Mouse (Mus musculus) hindbrain, embryonic 11.5 days (tissue): ENCODE measurements around the gene Prickle4. TPM values are rescaled to one million over a fixed set of nuclear protein-coding genes. Genes with fewer than 3 reads are reported as not detected.
"Not testable (repeated sequence)": the region's sequence is repeated elsewhere in the genome, so short reads cannot be mapped to it uniquely, and the experiment has no call there.

ENCODE experiments used
- ATAC-seq: fragments of 200-750 bp; cut with Nextera tagmentation; 2 replicates; pipeline ENCODE4 v1.8.0; 2017; ENCODE audit warnings: mild to moderate bottlenecking, moderate TSS enrichment, moderate library complexity; ENCODE audit not compliant: low FRiP score
- DNase-seq: peaks from one replicate; pipeline ENCODE4 v3.0.0-alpha.2; 2015; ENCODE audit warnings: low spot score
- H3K27ac ChIP-seq: fragments of 300-500 bp; sonication (generic); 2 replicates; pipeline ENCODE4 v1.5.1; 2014; ENCODE audit warnings: mild to moderate bottlenecking, low read depth, low read length
- H3K27me3 ChIP-seq: fragments of 300-500 bp; sonication (generic); 2 replicates; pipeline ENCODE4 v1.6.1; 2014; ENCODE audit warnings: mild to moderate bottlenecking, low read length, moderate library complexity, mixed read lengths; ENCODE audit not compliant: control insufficient read depth, insufficient read depth
- H3K36me3 ChIP-seq: fragments of 300-500 bp; sonication (generic); 2 replicates; pipeline ENCODE4 v1.6.1; 2014; ENCODE audit warnings: mild to moderate bottlenecking, low read length, moderate library complexity, mixed read lengths; ENCODE audit not compliant: control insufficient read depth, insufficient read depth
- H3K4me1 ChIP-seq: fragments of 300-500 bp; sonication (generic); replicated peaks from 2 replicates; pipeline ENCODE4 v1.6.1; 2014; ENCODE audit warnings: low read length, mixed read lengths; ENCODE audit not compliant: control insufficient read depth, insufficient read depth
- H3K4me2 ChIP-seq: fragments of 300-500 bp; sonication (generic); replicated peaks from 2 replicates; pipeline ENCODE4 v1.6.1; 2014; ENCODE audit warnings: mild to moderate bottlenecking, low read depth, low read length
- H3K4me3 ChIP-seq: fragments of 300-500 bp; sonication (generic); 2 replicates; pipeline ENCODE4 v1.5.1; 2014; ENCODE audit warnings: low read depth, low read length
- H3K9ac ChIP-seq: fragments of 300-500 bp; sonication (generic); 2 replicates; pipeline ENCODE4 v1.6.1; 2014; ENCODE audit warnings: low read depth, low read length
- H3K9me3 ChIP-seq: fragments of 300-500 bp; sonication (generic); 2 replicates; pipeline ENCODE4 v1.6.1; 2016; ENCODE audit warnings: low read length; ENCODE audit not compliant: control insufficient read depth
- WGBS: fragments of 180-500 bp; shearing (Covaris S2); extraction: QIAGEN DNeasy Blood & Tissue Kit; methylation state at CpG from one replicate; pipeline ENCODE4 v1.1.7; 2014; 5-methylcytosine and 5-hydroxymethylcytosine counted together
- polyA plus RNA-seq: library from polyadenylated mRNA; unstranded; fragments of >200 nt; fragmentation: Nextera tagmentation; extraction: Ambion mirVana; gene quantifications from 2 replicates; pipeline ENCODE4 v1.2.1, GENCODE M21; 2014

Gene Prickle4
- polyA plus RNA-seq, 1 experiment from 2014 or later, result 1.8 TPM

GRCm38 (mm10) chr17:47669166-47669565, 25.4 kb downstream of the Prickle4 start:
- no peak for ATAC-seq
- Histone ChIP-seq H3K4me2 (no peak overlapping the region), H3K27ac (no peak overlapping the region), H3K27me3 (peaks cover 7% of the 10 kb centered on the region; the same call in 1 of the 2 replicates), H3K4me3 (no peak overlapping the region), H3K4me1 (peaks cover 9% of the 10 kb centered on the region), H3K36me3 (no peaks in the 10 kb centered on the region), H3K9me3 (no peaks in the 10 kb centered on the region), H3K9ac (no peak overlapping the region)
- 79% methylated on average over 4 of the region's 4 CpGs for WGBS
- no peak for DNase-seq

- Histone ChIP-seq H3K4me2 (no peak overlapping the region), H3K4me3 (no peak overlapping the region), H3K27ac (no peak overlapping the region), H3K27me3 (no peaks in the 10 kb centered on the region), H3K4me1 (no peaks in the 10 kb centered on the region), H3K9ac (no peak overlapping the region), H3K9me3 (no peaks in the 10 kb centered on the region), H3K36me3 (no peaks in the 10 kb centered on the region)
- ATAC-seq, result no peak
- no peak for DNase-seq
- WGBS, result 87% methylated on average over 7 of the region's 7 CpGs
Observed at GRCm38 (mm10) chr17:47664474-47664873, 30.1 kb downstream of the Prickle4 start.

DNA sequence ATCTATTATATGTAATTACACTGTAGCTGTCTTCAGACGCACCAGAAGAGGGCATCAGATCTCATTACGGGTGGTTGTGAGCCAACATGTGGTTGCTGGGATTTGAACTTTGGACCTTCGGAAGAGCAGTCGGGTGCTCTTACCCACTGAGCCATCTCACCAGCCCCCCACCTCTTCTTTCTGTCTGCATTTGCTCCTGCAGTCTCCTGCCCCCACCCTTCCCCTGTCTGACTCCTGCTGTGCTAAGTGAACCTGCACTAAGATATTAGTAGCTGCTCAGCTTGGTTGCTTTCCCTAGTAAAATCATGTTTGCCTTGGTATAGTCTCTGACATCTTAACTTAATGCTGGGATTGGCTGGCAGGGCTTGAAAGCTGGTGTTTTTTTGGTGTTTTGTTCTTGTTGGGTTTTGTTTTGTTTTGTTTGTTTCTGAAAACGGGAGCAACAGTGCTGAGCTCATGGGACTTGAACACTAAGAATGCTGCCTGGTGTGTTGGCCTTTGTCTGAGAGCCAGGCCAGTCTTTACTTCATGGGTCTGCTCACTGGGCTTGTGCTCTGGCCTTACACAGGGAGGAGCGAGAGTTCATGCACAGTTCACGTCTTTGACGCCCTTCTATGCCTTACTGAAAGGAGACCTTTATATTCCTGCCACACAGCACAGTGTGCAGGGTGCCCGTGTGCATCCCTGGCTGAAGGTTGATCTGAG, 31.4 kb downstream of the Prickle4 start:
- Histone ChIP-seq H3K4me2 (no peak overlapping the region), H3K27me3 (no peaks in the 10 kb centered on the region), H3K4me1 (no peaks in the 10 kb centered on the region), H3K9ac (no peak overlapping the region), H3K36me3 (no peaks in the 10 kb centered on the region), H3K4me3 (no peak overlapping the region), H3K27ac (0 out of 2 replicates have a peak overlapping the region, but pooled peaks have one; percentile 31), H3K9me3 (no peaks in the 10 kb centered on the region)
- ATAC-seq, result peak; percentile 79; the same call in 1 of the 2 replicates
- 38% methylated on average over 9 of the region's 9 CpGs for WGBS
- peak; percentile 30 for DNase-seq

GRCm38 (mm10) chr17:47658741-47659243, 35.7 kb downstream of the Prickle4 start:
- ATAC-seq (no peak), DNase-seq (no peak)
- WGBS, result 88% methylated on average over 3 of the region's 3 CpGs

DNA sequence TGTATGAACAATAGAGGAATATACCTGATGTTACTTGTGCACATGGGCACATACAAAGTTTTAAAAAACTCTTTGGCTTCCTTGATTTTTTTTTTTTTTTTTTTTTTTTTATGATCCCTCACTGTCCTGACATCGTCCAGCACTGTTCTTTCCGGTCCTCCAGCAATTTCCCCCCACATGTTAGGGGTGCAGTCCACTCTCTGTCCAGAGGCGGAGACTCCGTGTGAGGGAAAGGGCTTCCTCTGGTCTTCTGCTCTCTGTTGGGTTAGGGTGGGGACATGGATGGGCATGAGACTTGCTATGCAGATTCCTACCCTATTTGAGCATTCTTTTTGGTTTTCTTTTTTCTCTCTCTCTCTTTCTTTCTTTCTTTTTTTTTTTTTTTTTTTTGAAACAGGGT, 36.6 kb downstream of the Prickle4 start:
- 87% methylated on average over 4 of the region's 4 CpGs for WGBS
- H3K9me3 ChIP-seq, result no peaks in the 10 kb centered on the region
- no peak overlapping the region for H3K4me3 ChIP-seq
- H3K4me1 ChIP-seq, result no peaks in the 10 kb centered on the region
- no peaks in the 10 kb centered on the region for H3K36me3 ChIP-seq
- H3K27ac ChIP-seq, result no peak overlapping the region
- DNase-seq (no peak), ATAC-seq (no peak)
- no peak overlapping the region for H3K4me2 ChIP-seq
- H3K27me3 ChIP-seq, result no peaks in the 10 kb centered on the region
- no peak overlapping the region for H3K9ac ChIP-seq

More at GRCm38 (mm10) chr17:47658741-47659243, 35.7 kb downstream of the Prickle4 start:
- Histone ChIP-seq H3K4me3 (no peak overlapping the region), H3K9me3 (no peaks in the 10 kb centered on the region), H3K27ac (no peak overlapping the region), H3K9ac (no peak overlapping the region), H3K27me3 (no peaks in the 10 kb centered on the region), H3K4me1 (no peaks in the 10 kb centered on the region), H3K4me2 (no peak overlapping the region), H3K36me3 (no peaks in the 10 kb centered on the region)

DNA sequence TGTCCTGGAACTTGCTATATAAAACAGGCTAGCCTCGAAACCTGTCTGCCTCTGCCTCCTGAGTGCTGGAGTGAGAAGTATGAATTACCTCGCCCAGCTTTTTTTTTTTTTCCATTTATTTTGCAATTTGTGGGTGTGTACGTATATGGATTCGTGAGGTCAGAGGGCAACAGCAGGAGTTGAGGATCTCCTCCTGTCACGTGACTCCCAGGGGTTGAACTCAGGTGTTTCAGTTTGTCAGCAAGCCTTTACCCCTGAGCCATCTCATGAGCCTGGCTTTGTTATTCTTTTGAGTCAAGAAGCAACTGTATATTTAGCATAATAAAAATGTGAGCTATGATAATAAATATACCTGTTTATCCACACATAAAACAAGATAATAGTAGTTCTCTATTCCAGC, 38.8 kb downstream of the Prickle4 start:
- no peak overlapping the region for H3K4me3 ChIP-seq
- no peak overlapping the region for H3K27ac ChIP-seq
- no peaks in the 10 kb centered on the region for H3K36me3 ChIP-seq
- no peaks in the 10 kb centered on the region for H3K4me1 ChIP-seq
- H3K9ac ChIP-seq, result no peak overlapping the region
- DNase-seq (no peak), ATAC-seq (no peak)
- H3K27me3 ChIP-seq, result no peaks in the 10 kb centered on the region
- H3K4me2 ChIP-seq, result no peak overlapping the region
- H3K9me3 ChIP-seq, result no peaks in the 10 kb centered on the region
- 85% methylated on average over 5 of the region's 5 CpGs for WGBS

DNA sequence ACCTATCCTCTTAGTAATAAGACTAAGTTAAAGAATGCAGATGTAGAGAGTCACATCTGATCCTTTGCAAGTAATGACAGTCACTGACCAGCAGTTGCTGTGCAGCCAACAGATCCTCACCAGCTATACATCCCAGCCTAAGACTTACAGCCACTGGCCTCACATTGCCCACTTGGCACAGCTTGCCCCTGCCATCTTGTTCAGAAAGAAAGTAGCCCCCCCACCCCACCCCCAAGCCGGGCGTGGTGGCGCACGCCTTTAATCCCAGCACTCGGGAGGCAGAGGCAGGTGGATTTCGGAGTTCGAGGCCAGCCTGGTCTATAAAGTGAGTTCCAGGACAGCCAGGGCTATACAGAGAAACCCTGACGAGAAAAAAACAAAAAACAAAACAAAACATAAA, 40.2 kb downstream of the Prickle4 start:
- WGBS, result 94% methylated on average over 8 of the region's 8 CpGs
- H3K4me3 ChIP-seq, H3K9ac ChIP-seq, H3K27ac ChIP-seq, H3K4me1 ChIP-seq, H3K9me3 ChIP-seq, H3K4me2 ChIP-seq, H3K36me3 ChIP-seq, H3K27me3 ChIP-seq, ATAC-seq, DNase-seq: not testable (repeated sequence)

GRCm38 (mm10) chr17:47651953-47652352, 42.6 kb downstream of the Prickle4 start:
- DNase-seq (no peak), ATAC-seq (no peak)
- 72% methylated on average over 2 of the region's 2 CpGs for WGBS
- no peaks in the 10 kb centered on the region for H3K4me1 ChIP-seq
- no peak overlapping the region for H3K4me2 ChIP-seq
- no peak overlapping the region for H3K9ac ChIP-seq
- H3K9me3 ChIP-seq, result no peaks in the 10 kb centered on the region
- no peak overlapping the region for H3K27ac ChIP-seq
- no peak overlapping the region for H3K4me3 ChIP-seq
- H3K27me3 ChIP-seq, result no peaks in the 10 kb centered on the region
- H3K36me3 ChIP-seq, result no peaks in the 10 kb centered on the region

GRCm38 (mm10) chr17:47648966-47649365, 45.6 kb downstream of the Prickle4 start:
- Histone ChIP-seq H3K36me3 (no peaks in the 10 kb centered on the region), H3K4me3 (no peak overlapping the region), H3K27me3 (no peaks in the 10 kb centered on the region), H3K9ac (no peak overlapping the region), H3K9me3 (no peaks in the 10 kb centered on the region), H3K4me1 (no peaks in the 10 kb centered on the region), H3K27ac (no peak overlapping the region), H3K4me2 (no peak overlapping the region)
- ATAC-seq (no peak), DNase-seq (no peak)
- WGBS, result 52% methylated on average over 4 of the region's 4 CpGs
